Mouse (Mus musculus) embryo, embryonic 11.5 days (tissue): Measurements from ENCODE around the gene Sox12.
"Not testable (repeated sequence)": the region's sequence is repeated elsewhere in the genome, so short reads cannot be mapped to it uniquely, and the experiment has no call there.

Experiments used
- DNase-seq: peaks from one replicate; pipeline ENCODE4 v3.0.0-alpha.2; 2012; ENCODE audit warnings: low read depth, low spot score

Gene Sox12

DNA sequence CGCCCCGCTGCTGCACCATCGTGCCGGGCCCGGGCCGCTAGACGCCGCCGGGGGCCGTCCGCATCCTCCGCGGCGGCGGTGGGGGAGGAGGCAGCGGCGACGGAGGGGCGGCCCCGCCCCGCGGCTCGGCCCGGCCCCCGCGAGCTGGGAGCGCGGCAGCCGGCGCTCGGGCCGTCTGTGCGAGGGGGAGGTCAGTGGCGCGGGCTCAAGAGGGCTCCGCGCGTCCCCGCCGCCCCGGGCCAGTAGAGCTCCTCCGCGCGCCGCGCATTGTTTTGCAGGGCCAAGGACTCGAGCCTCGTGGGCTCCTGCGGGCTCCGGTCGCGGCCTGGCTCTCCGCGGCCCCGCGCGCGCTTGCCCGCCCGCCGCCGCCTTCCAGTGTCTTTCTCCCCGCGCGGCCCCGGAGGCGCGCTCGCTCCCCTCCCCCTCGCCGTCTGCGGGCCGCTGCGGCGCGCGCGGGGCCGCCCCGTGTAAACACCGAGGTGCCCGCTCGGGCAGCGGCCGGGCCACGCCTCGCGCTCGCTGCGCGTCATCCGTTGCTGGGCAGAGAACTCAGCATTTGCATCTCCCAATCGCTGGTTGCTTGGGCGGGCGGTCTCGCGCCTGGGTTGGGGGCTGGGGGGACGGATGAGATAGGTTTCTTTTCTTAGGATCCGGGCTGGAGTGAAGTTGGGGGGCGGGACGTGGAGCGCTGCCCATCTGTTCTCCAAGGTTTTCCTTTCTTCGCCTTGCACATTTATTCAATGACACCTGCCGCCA, at the start of gene Sox12:
Gene Sox12, minus strand, starts transcription at position 384 of the 756 bp plus-strand sequence.
- peak; percentile 98 for DNase-seq

DNA sequence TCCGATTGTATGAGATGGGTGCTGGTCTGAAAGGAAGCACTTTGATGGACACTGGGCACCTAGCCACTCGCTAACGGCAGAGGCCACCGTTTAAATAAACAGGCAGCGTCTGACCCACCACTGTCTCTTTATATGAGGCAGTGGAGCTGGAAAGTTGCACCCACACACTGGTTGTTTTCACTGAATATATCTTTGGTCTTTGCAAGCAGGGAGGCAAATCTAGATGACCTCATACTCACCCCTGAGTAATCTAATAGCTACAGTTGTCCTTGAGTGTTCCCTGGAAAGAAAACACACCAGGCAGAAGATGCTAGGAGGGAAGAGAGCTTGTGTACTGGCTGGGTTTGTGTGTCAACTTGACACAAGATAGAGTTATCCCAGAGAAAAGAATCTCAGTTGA, 49.6 kb upstream of the Sox12 start:
- DNase-seq, result no peak

DNA sequence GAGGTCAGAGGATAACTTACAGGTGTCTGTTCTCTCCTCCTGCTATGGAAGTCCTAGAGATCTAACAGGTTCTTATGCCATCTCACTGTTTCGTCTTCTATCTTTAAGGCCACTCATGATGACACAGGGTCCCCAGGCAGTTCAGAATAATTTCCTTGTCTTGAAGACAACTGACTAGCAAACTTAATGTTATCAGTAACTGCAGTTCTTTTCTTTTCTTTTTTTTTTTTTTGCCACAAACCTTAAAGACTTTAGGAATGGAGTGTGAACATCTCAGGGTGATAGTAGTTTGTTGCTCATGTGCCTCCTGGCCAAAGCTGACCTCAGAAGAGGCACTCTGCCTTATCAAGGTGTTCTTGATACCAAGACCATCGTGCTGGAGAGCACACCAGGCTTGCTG, 48.8 kb upstream of the Sox12 start:
- DNase-seq, result no peak

DNA sequence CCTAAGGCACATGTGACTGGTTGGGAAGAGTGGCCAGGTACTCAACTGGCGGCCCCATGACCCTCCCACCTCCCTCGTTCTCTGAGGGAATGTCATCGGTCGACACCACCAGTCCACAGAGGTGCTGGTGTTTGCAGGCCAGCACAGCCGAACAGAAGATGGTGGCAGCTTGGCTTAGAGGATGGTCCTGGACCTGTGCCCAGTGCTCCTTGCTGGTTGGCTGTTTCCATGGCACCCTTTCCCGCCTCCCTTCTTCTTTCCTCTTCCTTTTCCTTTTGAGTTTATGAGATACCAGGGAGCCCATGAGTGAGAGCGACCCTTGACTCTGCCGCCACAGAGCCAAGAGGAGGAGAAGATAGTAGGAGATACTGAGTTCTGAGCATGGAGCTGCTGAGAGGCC, 45.4 kb upstream of the Sox12 start:
- no peak for DNase-seq

DNA sequence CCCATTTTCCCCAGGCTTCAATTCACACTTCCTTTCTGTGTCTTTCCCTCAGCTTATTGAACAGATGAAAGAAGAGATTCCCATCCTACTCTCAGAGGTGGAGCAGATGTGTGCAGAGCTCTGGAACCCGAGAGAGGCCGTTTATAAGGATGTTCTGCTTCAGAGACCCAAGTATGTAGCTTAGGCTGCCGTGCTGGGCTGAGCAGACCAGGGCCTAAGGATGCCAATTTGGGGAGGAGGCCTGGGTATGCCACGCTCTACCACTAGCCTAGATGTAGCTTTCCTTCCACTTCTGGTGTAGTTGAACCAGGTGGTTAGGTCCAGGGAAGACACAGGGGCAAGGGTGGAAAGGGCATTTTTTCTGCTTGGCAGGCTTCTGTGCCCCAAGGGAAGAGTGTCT, 44.5 kb upstream of the Sox12 start:
- no peak for DNase-seq

DNA sequence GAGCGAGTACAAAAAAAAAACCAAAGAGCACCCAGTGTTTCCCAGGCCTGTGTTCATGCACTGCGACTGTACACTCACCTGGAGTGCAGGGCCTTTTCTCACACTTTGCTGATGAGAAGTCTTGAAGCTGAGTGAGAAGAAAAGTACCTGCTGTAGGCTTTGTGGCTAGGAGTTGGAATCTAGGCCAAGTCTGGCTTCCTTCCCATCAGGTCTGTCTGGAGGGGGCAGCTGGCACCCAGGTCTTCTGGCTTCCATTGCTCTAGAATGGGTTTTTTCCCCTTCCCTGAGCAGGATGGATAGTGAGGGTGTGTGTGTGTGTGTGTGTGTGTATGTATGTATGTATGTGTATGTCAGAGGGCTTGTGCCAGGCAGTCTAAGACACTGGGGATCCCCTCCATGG, 42.0 kb upstream of the Sox12 start:
- DNase-seq, result no peak

DNA sequence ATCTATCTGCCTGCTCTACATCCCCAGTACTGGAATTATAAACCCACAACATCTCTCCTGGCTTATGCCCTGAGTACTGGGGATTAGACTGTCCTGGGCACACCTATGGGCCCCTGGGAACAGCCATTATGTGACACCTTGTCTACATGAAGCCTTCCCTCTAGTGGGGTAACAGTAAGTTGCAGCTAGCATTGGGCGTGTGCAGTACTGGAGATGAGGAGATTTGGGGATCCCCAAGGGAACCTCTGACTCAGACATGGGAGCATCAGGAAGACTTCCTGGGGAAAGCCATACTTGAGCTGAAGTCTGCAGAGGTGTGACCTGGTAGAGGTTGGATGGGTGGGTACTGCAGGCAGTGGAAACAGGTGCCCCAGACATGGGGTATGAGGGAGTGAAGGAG, 41.1 kb upstream of the Sox12 start:
- no peak for DNase-seq

DNA sequence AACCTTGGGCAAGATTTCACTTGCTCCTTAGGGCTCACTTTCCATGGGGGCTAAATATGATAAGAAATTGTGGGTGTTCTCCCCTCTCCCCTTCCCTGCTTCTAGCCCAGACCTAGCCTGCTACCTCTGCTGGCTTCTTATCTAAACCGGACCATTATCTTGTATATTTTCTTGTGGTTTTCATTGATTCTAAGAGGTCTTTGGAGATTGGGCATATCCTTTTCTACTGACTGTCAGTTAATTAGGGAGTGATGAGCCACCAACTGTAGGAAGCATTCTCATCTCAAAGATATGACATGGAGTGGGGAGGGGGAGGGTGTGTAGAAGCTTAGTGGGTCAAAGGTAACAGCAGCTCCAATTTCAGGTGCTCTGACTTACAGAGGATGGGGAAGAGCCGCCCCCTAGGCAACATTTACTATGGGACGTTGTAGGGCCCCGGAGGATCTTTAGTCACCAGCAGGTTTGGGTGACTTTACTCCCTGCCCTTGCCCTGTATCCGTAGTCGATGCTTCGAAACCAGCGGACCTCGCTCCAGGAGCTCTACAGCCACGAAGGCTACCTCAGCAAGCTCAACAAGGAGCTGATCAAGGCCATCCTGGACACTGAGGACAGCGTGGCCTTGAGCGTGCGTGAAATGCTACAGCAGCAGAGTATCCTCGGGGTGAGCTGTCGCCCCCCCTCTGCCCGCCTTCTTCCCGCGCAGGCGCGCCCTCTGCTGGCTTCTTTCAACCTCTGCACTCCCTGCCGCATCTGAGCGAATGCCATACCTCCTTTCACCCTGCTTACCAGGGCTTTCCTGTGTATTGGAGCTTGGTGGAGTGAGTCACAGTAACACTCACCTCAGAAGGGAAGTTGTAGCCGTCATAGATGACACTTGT, 39.4 kb upstream of the Sox12 start:
- DNase-seq, result peak; percentile 79

DNA sequence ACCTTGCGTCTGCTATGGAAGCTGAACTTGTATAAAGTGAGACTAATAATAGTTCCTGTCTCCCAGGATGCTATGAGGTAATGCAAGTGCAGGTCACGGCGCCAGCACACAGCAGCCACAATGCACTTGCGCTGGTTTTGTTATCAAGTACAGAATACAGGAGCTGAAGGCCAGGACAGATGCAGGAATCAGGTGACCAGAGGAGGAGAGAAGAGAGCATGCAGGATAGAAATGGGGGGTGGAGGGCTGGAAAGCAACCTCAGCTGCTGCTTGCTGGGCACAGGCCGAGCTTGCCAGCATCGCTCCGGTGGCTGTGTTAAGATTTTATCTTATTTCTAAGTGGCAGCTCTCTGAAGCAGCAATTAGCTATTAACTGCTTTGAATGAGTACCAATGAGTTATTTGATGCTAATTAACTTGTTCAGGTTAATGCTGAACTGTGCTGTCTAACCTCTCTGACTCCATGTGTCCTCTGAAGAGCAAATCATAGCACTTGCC, 38.6 kb upstream of the Sox12 start:
- no peak for DNase-seq

DNA sequence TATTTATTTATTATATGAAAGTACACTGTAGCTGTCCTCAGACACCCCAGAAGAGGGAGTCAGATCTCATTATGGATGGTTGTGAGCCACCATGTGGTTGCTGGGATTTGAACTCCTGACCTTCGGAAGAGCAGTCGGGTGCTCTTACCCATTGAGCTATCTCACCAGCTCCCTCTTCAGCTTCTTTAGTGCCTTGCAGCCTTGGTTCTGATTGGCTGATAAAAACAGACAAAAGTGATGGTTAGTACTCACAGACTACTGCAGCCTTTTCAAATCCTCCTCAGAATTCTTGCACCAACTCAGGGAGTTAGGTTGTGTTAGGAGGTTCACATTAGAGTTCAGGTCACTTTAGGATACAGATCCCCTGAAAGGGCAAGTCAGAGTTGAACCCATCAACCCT, 30.6 kb upstream of the Sox12 start:
- not testable (repeated sequence) for DNase-seq

DNA sequence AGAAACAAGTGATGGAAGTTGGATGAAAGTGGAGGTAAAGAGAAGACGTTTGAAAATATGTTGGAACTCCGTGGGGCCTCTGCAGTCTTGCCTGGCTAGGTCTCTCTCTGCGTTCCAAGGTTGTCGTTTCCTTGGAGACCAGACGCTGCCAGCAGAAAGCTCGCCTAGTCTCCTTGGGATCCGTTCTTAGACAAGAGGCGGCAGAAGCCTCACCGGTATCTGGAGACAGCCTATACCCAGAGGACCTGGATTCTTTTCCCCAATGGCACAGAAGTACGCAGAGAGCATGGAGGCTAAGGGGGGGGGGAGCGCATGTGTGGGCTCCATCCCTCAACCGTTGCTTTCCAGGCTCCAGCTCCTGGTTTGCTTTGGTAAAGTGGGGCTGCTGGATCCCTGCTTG, 29.6 kb upstream of the Sox12 start:
- no peak for DNase-seq

DNA sequence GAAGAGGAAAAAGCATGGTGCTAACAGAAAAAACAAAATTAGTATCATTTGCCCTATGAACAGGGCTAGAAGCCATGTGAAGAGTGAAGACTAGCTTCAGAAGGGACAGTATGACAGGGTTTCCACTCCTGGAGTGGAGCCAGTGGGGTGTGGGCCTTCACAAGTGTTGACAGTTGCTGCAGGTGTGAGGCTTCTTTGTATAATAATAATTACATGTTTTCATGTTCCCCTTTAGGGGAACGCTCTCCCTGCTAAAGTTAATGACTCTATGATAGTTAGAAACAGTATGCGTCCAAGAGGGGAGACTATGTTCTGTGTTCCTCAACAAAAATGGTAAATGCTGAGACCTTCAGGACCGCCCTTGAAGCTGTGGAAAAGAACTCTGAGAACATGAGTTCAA, 17.9 kb upstream of the Sox12 start:
- DNase-seq, result no peak

DNA sequence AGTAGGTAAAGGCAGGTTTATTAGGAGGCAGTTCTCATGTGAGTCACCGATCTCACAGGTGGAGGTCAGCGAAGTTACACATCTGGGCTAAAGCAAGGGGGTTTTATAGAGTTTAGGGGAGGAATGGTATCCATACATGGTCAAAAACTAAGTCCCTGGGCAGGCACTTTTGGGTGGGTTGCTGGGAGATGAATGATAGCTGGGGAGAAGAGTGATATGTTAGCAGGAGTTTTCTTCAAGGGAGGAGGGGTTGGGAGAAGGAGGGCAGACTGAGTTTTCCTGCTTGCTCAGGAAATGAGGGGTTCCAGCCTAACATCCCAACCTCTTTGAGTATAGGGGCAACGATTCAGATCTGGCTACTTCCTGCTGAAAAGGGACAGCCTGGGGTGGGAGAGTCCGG, 17.4 kb upstream of the Sox12 start, which contains the start of gene 6820408C15Rik:
Gene 6820408C15Rik, plus strand, starts transcription at position 301 of the 400 bp plus-strand sequence.
- no peak for DNase-seq

DNA sequence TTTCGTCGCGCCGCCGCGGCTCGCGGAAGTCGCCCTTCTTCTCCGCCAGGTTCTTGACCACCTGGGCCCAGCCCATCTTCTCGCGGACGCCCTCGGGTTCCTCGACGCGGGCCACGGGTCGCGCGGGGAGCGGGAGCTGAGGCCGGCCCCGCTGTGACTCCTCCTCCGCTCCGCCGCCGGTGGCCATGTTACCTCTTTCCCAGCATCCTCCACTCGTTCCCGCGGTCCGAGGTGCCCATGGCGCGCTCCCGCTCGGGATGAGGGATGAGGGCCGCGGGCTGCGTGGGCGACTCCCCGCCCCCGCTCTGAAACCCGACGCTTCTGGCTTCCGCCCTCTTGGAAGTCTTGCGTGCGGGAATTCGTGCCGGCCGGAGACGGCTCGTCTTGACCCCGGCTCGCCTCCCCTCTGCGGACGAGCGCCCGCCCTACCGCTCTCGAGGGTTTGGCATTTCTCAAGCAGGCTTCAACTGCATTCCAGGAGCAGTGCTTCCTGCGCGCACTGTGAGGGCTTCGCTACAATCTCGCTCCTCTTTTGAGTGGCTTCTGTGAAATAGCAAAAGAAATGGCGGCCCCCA, 16.8 kb upstream of the Sox12 start, which contains the start of gene Zcchc3:
Gene Zcchc3, minus strand, starts transcription at position 437 of the 575 bp plus-strand sequence.
- peak; percentile 89 for DNase-seq

DNA sequence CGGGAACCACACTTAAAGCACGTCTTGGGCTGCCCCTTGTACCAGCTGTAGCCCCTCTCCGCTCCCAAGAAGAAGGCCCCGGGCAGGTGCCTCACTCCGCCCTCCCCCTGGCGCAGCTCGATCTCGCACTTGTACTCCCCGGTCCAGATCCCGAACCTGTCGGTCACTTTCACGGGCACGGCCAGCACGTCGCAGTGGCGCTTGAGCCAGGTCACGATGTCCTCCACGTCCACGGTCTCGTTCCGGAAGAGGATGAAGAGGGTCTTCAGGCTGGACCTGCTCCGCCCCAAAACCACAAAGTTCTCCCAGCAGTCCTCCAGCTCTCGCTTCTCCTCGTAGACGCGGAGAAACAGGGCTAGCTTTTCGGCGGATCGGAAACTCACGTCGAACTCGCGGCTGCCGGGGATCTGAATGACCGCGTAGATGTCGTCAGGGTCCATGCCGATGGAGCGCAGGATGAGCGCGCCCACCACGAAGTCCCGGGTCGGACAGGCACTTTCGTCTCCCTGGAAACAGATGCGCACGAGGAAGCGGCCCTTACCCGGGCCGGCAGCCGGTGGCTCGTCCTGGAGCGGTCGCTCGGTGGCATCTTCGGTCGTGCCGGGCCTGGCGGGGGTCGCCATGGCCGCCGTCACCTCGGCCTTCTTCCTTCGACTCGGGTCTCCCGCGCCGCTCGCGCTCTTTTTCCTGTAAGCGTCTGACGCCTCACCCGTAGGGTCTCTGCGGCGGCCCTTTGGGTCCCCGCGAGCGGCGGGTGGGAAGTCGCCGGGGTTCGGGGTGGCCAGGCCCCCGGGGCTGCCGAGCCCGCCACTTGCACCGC, 16.1 kb upstream of the Sox12 start:
- DNase-seq, result no peak

DNA sequence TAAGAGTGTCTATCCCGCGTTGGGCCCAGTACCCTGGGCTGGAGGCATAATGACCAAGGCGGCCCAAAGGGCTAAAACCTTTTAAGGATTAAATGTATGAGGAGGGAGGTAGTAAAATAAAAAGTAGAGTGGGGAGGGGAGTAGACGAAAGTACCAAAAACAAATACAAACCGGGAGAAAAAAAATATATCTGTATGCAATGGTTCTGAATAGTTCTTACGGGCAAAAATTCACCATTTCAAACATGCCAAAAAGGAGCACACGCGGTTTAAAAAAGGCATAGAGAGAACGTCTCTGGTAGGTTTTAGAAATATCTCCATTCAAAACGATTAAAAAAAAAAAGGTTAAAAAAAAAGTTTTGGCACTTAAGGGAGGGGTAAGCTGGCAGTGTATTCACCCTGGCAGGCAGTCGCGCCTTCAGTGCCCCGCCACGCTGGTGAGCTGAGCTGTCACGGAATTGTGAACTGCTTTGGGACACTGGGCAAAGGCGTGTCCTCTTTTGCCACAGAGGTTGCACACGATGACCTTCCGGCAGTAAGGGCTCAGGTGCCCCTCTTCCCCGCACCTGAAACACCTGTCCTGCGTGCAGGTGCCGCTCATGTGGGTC, 15.4 kb upstream of the Sox12 start:
- no peak for DNase-seq

DNA sequence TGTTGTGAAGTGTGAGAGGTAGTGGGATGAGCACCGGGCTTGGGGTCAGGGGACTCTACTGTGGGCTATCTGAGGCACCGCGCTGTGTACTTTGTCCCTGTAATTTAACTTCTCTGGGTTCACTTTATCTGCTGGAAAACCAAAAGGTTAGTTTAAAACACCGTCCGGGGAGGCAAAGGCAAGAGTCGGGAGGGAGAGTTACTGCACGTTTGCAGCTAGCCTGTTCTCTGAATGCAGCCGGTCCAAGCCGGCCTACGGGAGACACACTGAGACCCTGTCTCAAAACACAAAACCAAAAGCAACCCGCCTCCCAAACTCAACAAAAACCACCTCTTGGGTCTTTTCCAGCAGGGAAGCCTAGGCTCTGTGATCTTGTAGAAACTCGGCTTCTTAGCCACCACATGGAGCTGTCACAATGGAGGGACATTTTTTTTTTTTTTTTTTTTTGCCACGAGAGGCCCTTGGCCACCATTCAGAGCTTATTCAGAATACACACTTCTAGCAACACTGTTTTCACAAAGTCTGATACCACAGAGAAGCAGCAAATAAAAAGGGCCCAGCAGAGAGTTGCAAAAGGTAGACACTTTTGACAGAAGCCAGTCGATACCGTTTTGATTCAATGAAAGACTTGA, 14.8 kb upstream of the Sox12 start:
- DNase-seq, result no peak

DNA sequence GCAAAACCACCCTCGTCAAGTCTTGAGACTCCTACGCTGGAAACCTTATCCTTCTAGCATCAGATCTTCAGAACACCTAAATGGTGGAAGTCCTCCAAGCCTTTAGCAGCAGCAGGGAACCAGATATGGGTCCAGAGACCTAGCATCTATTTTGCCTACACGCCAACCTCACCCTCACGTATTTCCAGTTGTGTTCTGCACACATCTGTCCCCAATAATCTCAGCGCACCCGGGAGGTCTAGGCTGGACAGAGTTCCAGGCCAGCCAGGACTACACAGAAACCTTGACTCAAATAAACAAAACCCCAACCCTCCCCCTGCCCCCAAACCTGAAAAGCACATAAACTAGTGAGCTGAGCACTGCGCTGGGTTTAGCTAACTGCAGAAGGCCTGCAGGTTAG, 13.6 kb upstream of the Sox12 start:
- no peak for DNase-seq

DNA sequence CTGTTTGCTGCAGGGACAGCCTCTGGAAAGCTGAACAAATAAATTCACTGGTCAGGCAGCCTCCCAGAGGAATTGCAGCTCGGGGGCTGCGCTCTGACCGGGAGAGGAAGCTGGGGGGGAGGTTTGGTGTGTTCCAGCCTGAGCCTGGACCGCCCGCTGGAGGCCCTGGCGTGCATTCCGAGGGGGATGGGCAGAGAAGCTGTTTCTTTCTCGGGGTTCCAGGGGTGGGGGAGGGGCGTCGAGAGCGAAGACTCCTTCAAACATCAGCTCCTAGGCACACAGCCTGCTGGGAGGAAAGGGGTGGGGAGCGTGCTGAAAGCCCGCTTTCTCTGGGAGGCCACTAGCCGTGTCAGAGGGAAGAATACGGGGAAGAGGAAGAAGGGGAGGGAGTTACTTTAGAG, 13.1 kb upstream of the Sox12 start:
- peak; percentile 94 for DNase-seq

DNA sequence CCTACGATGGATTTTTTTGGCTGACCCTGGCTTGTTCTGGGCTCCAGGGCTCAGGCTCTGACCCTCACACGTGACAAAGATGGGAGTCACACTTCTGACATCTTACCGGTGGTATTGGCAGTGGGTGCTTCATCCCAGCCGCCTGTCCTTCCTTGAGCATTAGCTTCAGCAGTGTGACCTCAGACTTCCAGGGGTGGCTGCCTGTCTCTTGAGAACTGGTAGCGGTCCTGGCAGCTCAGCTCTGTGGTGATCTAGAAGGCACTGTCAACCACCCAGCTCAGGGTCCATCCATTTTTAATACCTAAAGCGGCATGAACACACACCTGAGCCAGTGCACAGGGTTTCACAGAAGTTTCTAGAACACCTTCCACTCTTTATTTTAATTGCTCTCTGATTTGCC, 11.9 kb upstream of the Sox12 start:
- no peak for DNase-seq
